Mouse (Mus musculus) brain, embryonic 14.5 days (tissue): Measurements from ENCODE around the gene Grpel1.

ENCODE experiments used
- CTCF ChIP-seq: fragments of 200-500 bp; IDR thresholded peaks from 2 replicates; pipeline ENCODE4 v1.5.1; 2012; ENCODE audit warnings: inconsistent platforms, mild to moderate bottlenecking, moderate library complexity, borderline replicate concordance; ENCODE audit not compliant: insufficient read depth, insufficient read length; ENCODE audit errors: extremely low read depth
- POLR2A ChIP-seq: fragments of 200-500 bp; IDR thresholded peaks from 2 replicates; pipeline ENCODE4 v1.6.1; 2012; ENCODE audit warnings: mild to moderate bottlenecking, inconsistent platforms, borderline replicate concordance; ENCODE audit not compliant: poor library complexity, insufficient read depth, insufficient read length, severe bottlenecking; ENCODE audit errors: extremely low read depth

- TF ChIP-seq POLR2A (no peak), CTCF (no peak)
These were observed 15.6 kb downstream of the Grpel1 start for GRCm38 (mm10) chr5:36480398-36480797.
